Mouse (Mus musculus): ENCODE measurements around the gene Akr1c20.

Gene Akr1c20

DNA sequence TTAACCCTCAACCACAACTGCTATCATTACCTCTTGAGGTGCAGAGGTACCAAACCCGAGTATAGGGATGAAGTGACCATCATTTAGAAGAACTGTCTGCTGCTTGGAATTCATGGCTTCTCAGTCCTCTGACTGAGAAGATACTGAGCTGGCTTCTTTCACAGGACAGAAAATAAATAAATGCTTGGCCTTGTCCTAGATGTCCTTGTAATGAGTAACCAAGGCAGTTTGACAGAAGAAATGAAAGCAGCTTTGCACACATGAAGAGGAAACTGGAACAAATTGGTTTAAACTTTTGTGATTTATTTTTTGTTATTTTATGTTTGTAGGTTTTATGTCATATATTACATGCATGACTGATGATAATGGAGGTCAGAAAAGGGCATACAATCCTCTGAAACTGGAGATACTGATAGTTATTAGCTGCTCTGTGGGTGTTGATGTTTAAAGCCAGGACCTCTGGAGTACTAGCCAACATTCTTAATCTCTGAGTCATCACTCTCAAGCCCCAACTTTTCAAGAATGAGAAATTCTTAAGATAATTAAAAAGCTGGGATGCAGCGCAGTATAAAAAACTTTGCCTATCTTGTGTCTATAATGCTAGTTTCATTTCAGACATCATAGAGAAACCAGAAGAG lies at the start of gene Akr1c20:
Akr1c20 (minus strand) TSS at position 145 of the 638 bp plus-strand sequence.
- no peak for ATAC-seq (ENCODE audit: insufficient number of reproducible peaks, low FRiP score, low TSS enrichment)

DNA sequence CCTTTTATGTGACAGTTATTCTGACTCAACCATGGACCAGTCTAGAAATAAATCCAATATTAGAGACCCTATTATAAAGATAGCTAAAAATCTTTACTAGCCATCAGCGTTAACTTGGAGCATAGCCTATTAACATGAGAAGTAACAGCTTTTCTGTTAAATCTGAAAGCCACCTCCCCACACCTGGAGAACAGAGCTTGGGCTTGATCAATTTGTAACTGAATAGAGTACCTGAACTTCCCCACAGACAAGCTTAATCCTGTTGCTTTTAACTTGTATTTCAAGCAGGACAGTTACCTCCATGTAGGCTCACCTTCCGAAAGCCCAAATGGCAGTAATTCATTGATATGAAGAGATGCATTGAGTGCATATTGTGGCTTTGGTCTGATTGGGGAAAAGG lies 42.9 kb upstream of the Akr1c20 start:
- ATAC-seq (ENCODE audit: insufficient number of reproducible peaks, low FRiP score, low TSS enrichment): no peak

DNA sequence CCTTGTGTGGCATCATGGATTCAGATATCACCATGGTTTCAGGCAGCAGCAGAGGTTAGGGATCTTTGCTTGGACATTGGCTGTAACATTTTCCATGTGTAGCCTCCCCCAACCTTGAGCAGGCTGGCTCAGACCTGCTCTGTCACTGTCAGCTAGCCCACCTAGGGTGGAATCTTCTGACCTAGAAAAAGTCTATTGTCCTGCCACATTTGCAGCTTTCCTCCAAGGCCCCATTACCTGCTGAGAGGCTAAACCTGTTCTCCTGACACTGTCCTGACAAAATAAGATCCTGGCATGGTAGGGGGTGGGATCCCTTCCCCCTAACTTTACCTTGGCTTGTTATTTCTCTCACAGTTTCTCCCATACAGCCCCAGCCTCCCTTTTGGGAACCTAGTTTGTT lies 37.4 kb upstream of the Akr1c20 start:
- ATAC-seq (ENCODE audit: insufficient number of reproducible peaks, low FRiP score, low TSS enrichment): no peak

DNA sequence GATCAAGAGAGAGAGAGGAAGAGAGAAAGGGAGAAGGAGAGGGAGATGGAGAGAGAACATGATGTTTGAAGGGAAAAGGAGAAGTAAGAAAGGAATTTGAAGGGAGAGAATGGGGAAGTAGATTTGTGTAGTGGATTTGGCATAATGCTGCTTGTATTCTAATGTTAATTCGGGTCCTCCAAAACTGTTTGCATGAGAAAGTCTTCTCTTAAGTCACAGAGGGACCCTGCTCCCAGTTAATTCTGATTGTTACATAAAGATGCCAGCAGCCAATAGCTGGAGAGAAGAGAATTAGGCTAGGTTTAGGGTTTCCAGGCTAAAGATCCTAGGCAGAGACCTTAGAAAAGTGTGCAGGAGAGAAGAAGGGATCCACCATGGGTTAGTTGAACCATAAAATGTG lies 36.0 kb upstream of the Akr1c20 start:
- no peak for ATAC-seq (ENCODE audit: insufficient number of reproducible peaks, low FRiP score, low TSS enrichment)

DNA sequence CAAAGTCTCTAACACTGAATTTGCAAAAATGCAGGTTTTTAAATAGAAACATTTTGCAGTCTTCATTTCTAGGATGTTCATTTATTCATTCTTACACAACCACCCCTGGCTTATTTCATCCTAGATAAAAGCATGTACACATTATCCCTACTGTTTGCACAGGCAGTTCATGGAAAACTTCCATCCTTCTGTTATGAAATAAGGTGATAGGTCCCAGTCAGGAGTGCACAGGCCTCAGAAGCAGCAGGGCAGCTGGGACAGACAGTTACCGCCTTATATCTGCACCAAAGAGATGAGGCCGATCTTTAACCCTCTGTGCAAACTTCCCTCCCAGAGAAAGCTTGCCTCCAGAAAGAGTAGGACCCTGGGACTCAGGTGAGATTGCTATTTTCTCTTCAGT lies 8.3 kb downstream of the Akr1c20 start:
- no peak for ATAC-seq (ENCODE audit: insufficient number of reproducible peaks, low FRiP score, low TSS enrichment)

DNA sequence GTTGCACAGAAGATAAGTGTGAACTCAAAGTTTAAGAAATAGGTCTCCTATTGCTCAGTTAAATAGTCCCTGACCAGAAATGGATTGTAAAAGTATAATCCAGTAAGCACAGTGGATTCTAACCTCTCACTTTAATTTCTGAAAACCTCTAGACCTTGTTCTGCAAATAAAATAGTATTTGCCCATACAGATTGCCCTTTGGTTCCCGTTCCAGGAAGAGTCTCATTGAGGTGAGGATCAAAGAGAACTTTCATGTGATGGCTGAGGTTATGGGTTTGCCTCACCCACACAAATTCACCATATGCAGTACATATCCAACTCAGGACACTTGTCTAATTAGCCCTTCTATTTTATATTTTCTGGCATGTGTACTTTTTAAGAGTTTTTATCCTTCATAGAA lies 55.2 kb downstream of the Akr1c20 start:
- ATAC-seq (ENCODE audit: insufficient number of reproducible peaks, low FRiP score, low TSS enrichment): no peak

DNA sequence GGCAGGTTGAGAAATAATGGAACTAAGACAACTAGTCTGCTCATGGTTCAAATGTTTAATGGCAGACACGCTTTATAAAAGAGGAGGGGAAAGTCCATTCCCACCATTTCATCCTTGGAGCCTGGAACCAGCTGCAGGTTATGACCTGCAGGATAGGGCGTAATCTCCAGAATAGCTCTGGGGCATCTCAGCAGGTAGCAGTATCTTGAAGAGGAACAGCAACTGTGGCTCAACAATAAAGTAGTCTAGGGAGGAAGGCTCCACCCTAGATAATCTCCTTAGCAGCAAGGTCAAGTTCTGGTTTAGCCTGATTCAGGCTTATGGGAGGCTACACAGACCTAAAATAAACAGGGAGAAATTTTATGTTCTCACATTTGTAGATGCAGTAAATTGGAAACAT lies 57.5 kb downstream of the Akr1c20 start:
- ATAC-seq (ENCODE audit: insufficient number of reproducible peaks, low FRiP score, low TSS enrichment): no peak
